In the genomic region with DNA sequence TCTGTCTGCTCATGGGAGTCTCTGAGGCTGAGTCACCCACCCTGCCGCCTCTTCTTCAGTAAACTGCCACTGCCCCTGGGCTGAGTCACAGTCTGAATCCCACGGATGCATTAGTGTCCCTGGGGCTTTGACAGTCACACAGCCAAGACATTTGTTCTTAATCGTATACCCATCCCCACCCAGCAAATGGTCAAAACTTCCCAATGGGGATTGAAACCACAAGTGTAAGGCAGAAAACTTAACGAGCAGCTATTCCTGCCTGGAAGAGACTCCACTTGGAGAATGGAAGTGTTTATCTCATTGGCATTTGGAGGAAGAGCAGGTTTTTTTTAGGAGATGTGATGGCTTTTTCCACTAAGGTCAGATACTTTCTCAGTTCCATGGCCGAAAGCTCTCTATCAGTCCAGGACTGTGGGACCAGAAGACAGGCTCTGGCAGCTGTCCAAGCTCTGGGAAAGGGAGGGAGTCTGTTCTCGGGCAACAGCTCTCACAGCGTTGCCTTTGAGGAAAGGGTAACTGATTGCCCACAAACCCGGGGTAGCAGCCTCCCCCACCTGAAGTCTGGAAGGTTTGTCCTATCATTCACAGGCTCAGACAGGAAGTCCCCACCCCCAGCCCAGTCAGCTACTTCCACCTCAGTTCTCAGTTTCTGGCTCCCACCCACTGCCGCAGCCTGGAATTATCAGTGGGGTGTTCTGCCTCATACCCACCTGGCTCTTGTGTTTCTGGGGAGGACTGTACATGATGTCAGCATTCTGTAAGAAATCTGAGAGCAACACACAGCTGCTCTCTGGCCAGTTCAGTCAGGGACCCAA, we compare ENCODE assay signal across 9 mouse cellular contexts.
DNase-seq lines count a peak whose midpoint lies in the region; ATAC-seq and TF ChIP-seq lines count a peak whose summit lies in the region.
"Had no signal": no experiment of that assay in that cellular context is flagged by ENCODE, and none has a peak within 500 bp of the region (broad histone marks: within the 10 kb centered on the region; RNA-seq: fewer than 3 reads in every experiment).

No protein-coding gene starts in this region.

- H3K4me3 ChIP-seq in midbrain, postnatal 0 days (ENCODE audit: low read depth, low read length): no peak overlapping the region
- no peak overlapping the region for H3K4me3 ChIP-seq in midbrain, embryonic 15.5 days
- no peak overlapping the region for H3K4me3 ChIP-seq in heart, embryonic 14.5 days (ENCODE audit: control insufficient read depth in 1 of 2, insufficient read depth in 1 of 2, low read depth in 1 of 2, low read length in 2 of 2)
- no peak overlapping the region for H3K4me3 ChIP-seq in limb, embryonic 12.5 days (replicated peaks)
- H3K4me3 ChIP-seq: neural tube, embryonic 13.5 days had no signal

- TF ChIP-seq CTCF in midbrain, postnatal 0 days (IDR thresholded peaks at IDR 0.05): no peak

- H3K36me3 ChIP-seq in midbrain, postnatal 0 days (ENCODE audit: insufficient read depth, low read length): no peaks in the 10 kb centered on the region
- no peaks in the 10 kb centered on the region for H3K36me3 ChIP-seq in midbrain, embryonic 15.5 days (replicated peaks)
- no peaks in the 10 kb centered on the region for H3K36me3 ChIP-seq in heart, embryonic 14.5 days (ENCODE audit: control insufficient read depth, insufficient read depth, low read length)
- no peaks in the 10 kb centered on the region for H3K36me3 ChIP-seq in limb, embryonic 12.5 days
- H3K36me3 ChIP-seq: neural tube, embryonic 13.5 days had no signal

- no peaks in the 10 kb centered on the region for H3K9me3 ChIP-seq in midbrain, postnatal 0 days (ENCODE audit: low read length)
- no peaks in the 10 kb centered on the region for H3K9me3 ChIP-seq in midbrain, embryonic 15.5 days
- H3K9me3 ChIP-seq in heart, embryonic 14.5 days (ENCODE audit: control insufficient read depth, low read length): no peaks in the 10 kb centered on the region
- no peaks in the 10 kb centered on the region for H3K9me3 ChIP-seq in limb, embryonic 12.5 days
- H3K9me3 ChIP-seq: neural tube, embryonic 13.5 days had no signal

- no peak overlapping the region for H3K9ac ChIP-seq in midbrain, postnatal 0 days (replicated peaks; ENCODE audit: low read length, poor library complexity, severe bottlenecking)
- no peak overlapping the region for H3K9ac ChIP-seq in midbrain, embryonic 15.5 days
- H3K9ac ChIP-seq in heart, embryonic 14.5 days (ENCODE audit: low read length): peak overlapping the region; percentile 9; the same call in 1 of the 2 replicates
- no peak overlapping the region for H3K9ac ChIP-seq in limb, embryonic 12.5 days (replicated peaks)
- H3K9ac ChIP-seq: neural tube, embryonic 13.5 days had no signal

- 60% methylated on average over 9 of the region's 9 CpGs for whole genome bisulfite sequencing in midbrain, postnatal 0 days
- WGBS in midbrain, embryonic 15.5 days: 64% methylated on average over 9 of the region's 9 CpGs
- 13% methylated on average over 9 of the region's 9 CpGs for WGBS in heart, embryonic 14.5 days
- 36% methylated on average over 9 of the region's 9 CpGs for WGBS in limb, embryonic 12.5 days

- no peak overlapping the region for H3K27ac ChIP-seq in midbrain, postnatal 0 days (ENCODE audit: low read depth, low read length)
- H3K27ac ChIP-seq in midbrain, embryonic 15.5 days: no peak overlapping the region
- H3K27ac ChIP-seq in heart, embryonic 14.5 days (replicated peaks in 1 of 2; ENCODE audit: control insufficient read depth in 1 of 2, insufficient read depth in 1 of 2, low read depth in 2 of 2, low read length in 2 of 2): peak overlapping the region; percentile 70 to 77
- peak overlapping the region; percentile 67 for H3K27ac ChIP-seq in limb, embryonic 12.5 days
- H3K27ac ChIP-seq: neural tube, embryonic 13.5 days had no signal

- no peak for ATAC-seq in midbrain, postnatal 0 days (ENCODE audit: low FRiP score)
- no peak for ATAC-seq in midbrain, embryonic 15.5 days (replicated peaks)
- peak; percentile 73 for ATAC-seq in heart, embryonic 14.5 days (ENCODE audit: insufficient number of reproducible peaks, insufficient read depth, low FRiP score, low read depth)
- peak; percentile 82 for ATAC-seq in limb, embryonic 12.5 days (ENCODE audit: insufficient number of reproducible peaks, insufficient read depth, low FRiP score, low TSS enrichment, low read depth)
- ATAC-seq in megakaryocyte-erythroid progenitor cell, adult 5-6 weeks (replicated peaks; ENCODE audit: low FRiP score, low TSS enrichment, poor library complexity, severe bottlenecking): no peak

- no peaks in the 10 kb centered on the region for H3K27me3 ChIP-seq in midbrain, postnatal 0 days (ENCODE audit: insufficient read depth, low read length)
- no peaks in the 10 kb centered on the region for H3K27me3 ChIP-seq in midbrain, embryonic 15.5 days (replicated peaks)
- H3K27me3 ChIP-seq in heart, embryonic 14.5 days (ENCODE audit: control insufficient read depth, insufficient read depth, low read length): no peaks in the 10 kb centered on the region
- no peaks in the 10 kb centered on the region; the same call in 1 of the 2 replicates for H3K27me3 ChIP-seq in limb, embryonic 12.5 days
- H3K27me3 ChIP-seq: neural tube, embryonic 13.5 days had no signal

- H3K4me1 ChIP-seq in midbrain, postnatal 0 days (ENCODE audit: insufficient read depth, low read length): no peaks in the 10 kb centered on the region
- H3K4me1 ChIP-seq in midbrain, embryonic 15.5 days: no peaks in the 10 kb centered on the region
- peaks cover 29 to 41% of the 10 kb centered on the region in 2 experiments for H3K4me1 ChIP-seq in heart, embryonic 14.5 days (ENCODE audit: control insufficient read depth in 2 of 2, insufficient read depth in 2 of 2, low read length in 2 of 2)
- peaks cover 23% of the 10 kb centered on the region for H3K4me1 ChIP-seq in limb, embryonic 12.5 days (replicated peaks)
- H3K4me1 ChIP-seq: neural tube, embryonic 13.5 days had no signal

- H3K4me2 ChIP-seq in midbrain, postnatal 0 days (ENCODE audit: low read depth, low read length, poor library complexity, severe bottlenecking): no peak overlapping the region
- no peak overlapping the region for H3K4me2 ChIP-seq in midbrain, embryonic 15.5 days
- H3K4me2 ChIP-seq in heart, embryonic 14.5 days (ENCODE audit: low read length): peak overlapping the region; percentile 26
- H3K4me2 ChIP-seq in limb, embryonic 12.5 days: peak overlapping the region; percentile 23; the same call in 1 of the 2 replicates
- H3K4me2 ChIP-seq: neural tube, embryonic 13.5 days had no signal

- DNase-seq in midbrain, postnatal 0 days (ENCODE audit: low spot score): peak; percentile 60
- DNase-seq in adrenal gland, postnatal 25 days: peak; percentile 74
- peak; percentile 29 for DNase-seq in testis, postnatal 14 days (ENCODE audit: low spot score)
- DNase-seq in cerebellum, adult 9-11 months: no peak

Comparison
In these comparisons a context has a peak if more than half of its experiments do, and no peak if none do; other contexts are left out.
1. ATAC-seq: peak in heart, embryonic 14.5 days (single experiment) and limb, embryonic 12.5 days (single experiment); none in midbrain, postnatal 0 days (single experiment), midbrain, embryonic 15.5 days (single experiment) and megakaryocyte-erythroid progenitor cell, adult 5-6 weeks (single experiment).
2. H3K27ac ChIP-seq: peak in heart, embryonic 14.5 days (2 of 2) and limb, embryonic 12.5 days (single experiment); none in midbrain, postnatal 0 days (single experiment) and midbrain, embryonic 15.5 days (single experiment).
3. H3K4me2 ChIP-seq: peak in heart, embryonic 14.5 days (single experiment) and limb, embryonic 12.5 days (single experiment); none in midbrain, postnatal 0 days (single experiment) and midbrain, embryonic 15.5 days (single experiment).